Mouse (Mus musculus) lung, embryonic 16.5 days (tissue): ENCODE measurements around the gene Ppp4r1. TPM values are rescaled to one million over a fixed set of nuclear protein-coding genes. Genes with fewer than 3 reads are reported as not detected.

Experiments
- ATAC-seq: fragments of 200-750 bp; cut with Nextera tagmentation; 2 replicates; pipeline ENCODE4 v1.8.0; 2017; ENCODE audit warnings: low read depth, mild to moderate bottlenecking, moderate library complexity
- H3K27ac ChIP-seq: fragments of 300-500 bp; sonication (generic); 2 replicates; pipeline ENCODE4 v1.5.1; 2014; ENCODE audit warnings: mild to moderate bottlenecking, control low read depth, low read length
- H3K27me3 ChIP-seq: fragments of 300-500 bp; sonication (generic); 2 replicates; pipeline ENCODE4 v1.6.1; 2014; ENCODE audit warnings: low read depth, low read length, mixed read lengths; ENCODE audit not compliant: control insufficient read depth, insufficient read depth
- H3K36me3 ChIP-seq: fragments of 300-500 bp; sonication (generic); 2 replicates; pipeline ENCODE4 v1.6.1; 2014; ENCODE audit warnings: low read length; ENCODE audit not compliant: control insufficient read depth, insufficient read depth
- H3K4me1 ChIP-seq: fragments of 300-500 bp; sonication (generic); replicated peaks from 2 replicates; pipeline ENCODE4 v1.6.1; 2014; ENCODE audit warnings: low read length, mixed read lengths; ENCODE audit not compliant: control insufficient read depth, insufficient read depth
- H3K4me2 ChIP-seq: fragments of 300-500 bp; sonication (generic); 2 replicates; pipeline ENCODE4 v1.6.1; 2014; ENCODE audit warnings: low read depth, low read length, control low read depth
- H3K4me3 ChIP-seq: fragments of 300-500 bp; sonication (generic); 2 replicates; pipeline ENCODE4 v1.5.1; 2014; ENCODE audit warnings: mild to moderate bottlenecking, low read length, control low read depth
- H3K9ac ChIP-seq: fragments of 300-500 bp; sonication (generic); 2 replicates; pipeline ENCODE4 v1.6.1; 2014; ENCODE audit warnings: low read length, control low read depth
- H3K9me3 ChIP-seq: fragments of 300-500 bp; sonication (generic); 2 replicates; pipeline ENCODE4 v1.6.1; 2016; ENCODE audit warnings: low read length; ENCODE audit not compliant: control insufficient read depth
- WGBS: fragments of 180-500 bp; shearing (Covaris S2); extraction: QIAGEN DNeasy Blood & Tissue Kit; methylation state at CpG from one replicate; pipeline ENCODE4 v1.1.7; 2014; 5-methylcytosine and 5-hydroxymethylcytosine counted together
- polyA plus RNA-seq: library from polyadenylated mRNA; unstranded; fragments of >200 nt; fragmentation: Nextera tagmentation; extraction: Ambion mirVana; gene quantifications from 2 replicates; pipeline ENCODE4 v1.2.1, GENCODE M21; 2015

Gene Ppp4r1
- polyA plus RNA-seq, 1 experiment from 2014 or later = 40.0 TPM

DNA sequence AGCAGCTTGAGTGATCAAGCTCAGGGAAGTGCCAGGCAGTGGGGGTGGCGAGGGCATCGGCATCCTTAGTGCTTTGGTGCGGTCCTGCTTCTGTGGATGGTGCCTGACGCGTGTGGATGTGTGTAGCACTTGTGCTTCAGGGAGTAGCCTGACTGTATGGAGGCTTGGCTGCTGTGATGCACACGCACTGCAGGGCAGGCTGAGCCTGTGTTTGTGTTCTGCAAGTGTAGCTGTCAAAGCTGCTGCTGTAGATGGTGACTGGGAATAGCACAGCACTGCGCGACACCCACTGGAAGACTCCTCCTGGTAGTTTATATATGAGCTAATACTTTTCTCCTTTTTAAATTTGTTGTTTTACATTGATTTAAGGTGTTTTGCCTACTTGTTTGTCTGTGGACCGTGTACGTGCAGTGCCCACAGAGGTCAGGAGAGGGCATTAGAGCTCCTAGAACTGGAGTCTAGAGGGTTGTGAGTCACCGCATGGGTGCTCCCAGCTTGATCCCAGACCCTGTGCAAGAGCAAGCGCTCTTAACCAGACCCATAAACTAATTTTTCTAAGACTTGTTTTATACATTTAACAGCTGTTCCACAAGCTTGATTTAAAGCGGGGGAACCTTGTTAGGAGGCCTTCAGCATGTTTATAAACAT is 48.0 kb downstream of the Ppp4r1 start:
- H3K27me3 ChIP-seq = no peaks in the 10 kb centered on the region
- peaks cover 34% of the 10 kb centered on the region for H3K36me3 ChIP-seq
- no peaks in the 10 kb centered on the region for H3K9me3 ChIP-seq
- no peak overlapping the region for H3K9ac ChIP-seq
- ATAC-seq = peak; percentile 66
- WGBS = 77% methylated on average over 13 of the region's 13 CpGs
- no peaks in the 10 kb centered on the region for H3K4me1 ChIP-seq
- H3K4me2 ChIP-seq = no peak overlapping the region
- H3K27ac ChIP-seq = no peak overlapping the region
- H3K4me3 ChIP-seq = no peak overlapping the region

DNA sequence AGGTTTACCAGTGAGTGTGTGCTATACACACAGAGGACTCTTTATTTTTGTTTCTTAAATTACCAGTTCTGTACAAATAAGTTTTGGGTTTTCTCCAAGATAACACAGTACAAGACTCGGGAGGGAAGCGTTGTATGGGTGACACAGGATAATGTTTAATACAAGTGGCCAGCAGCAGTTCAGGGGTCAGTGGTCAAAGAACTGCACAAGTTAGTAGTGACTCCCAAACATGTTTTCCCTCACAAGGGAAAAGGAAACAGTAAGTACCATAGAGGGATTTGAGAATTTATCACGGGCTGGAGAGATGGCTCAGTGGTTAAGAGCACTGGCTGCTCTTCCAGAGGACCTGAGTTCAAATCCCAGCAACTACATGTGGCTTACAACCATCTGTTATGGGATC is 51.5 kb downstream of the Ppp4r1 start:
- H3K4me3 ChIP-seq = no peak overlapping the region
- no peaks in the 10 kb centered on the region for H3K9me3 ChIP-seq
- WGBS = 78% methylated on average over 3 of the region's 3 CpGs
- no peaks in the 10 kb centered on the region for H3K4me1 ChIP-seq
- no peak overlapping the region for H3K4me2 ChIP-seq
- H3K36me3 ChIP-seq = peaks cover 58% of the 10 kb centered on the region
- no peak for ATAC-seq
- H3K27me3 ChIP-seq = no peaks in the 10 kb centered on the region
- no peak overlapping the region for H3K9ac ChIP-seq
- H3K27ac ChIP-seq = no peak overlapping the region

DNA sequence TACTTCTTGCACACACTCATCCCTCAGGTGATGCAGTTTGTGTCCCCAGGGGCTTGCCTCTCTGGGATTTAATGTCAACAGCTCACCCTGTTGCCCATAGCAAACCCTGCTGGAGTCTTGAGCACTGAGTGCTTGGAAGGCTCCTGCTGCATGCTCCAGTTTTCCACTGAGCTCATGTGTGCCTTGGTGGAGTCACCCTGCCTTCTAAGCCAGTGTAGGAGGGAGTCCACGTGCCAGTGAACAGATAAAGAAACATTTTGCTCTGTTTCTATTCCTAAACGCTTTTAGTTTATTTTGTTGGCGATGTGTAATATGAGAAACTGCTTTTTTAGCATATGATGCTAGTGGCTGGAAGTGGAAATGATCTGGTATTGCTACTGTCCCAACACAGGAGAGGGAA is 54.4 kb downstream of the Ppp4r1 start:
- Histone ChIP-seq H3K27me3 (no peaks in the 10 kb centered on the region), H3K9ac (no peak overlapping the region), H3K27ac (no peak overlapping the region), H3K36me3 (peaks cover 60% of the 10 kb centered on the region), H3K4me1 (no peaks in the 10 kb centered on the region; the same call in 1 of the 2 replicates), H3K4me2 (no peak overlapping the region), H3K4me3 (no peak overlapping the region), H3K9me3 (no peaks in the 10 kb centered on the region)
- 79% methylated on average over 3 of the region's 3 CpGs for WGBS
- no peak for ATAC-seq

DNA sequence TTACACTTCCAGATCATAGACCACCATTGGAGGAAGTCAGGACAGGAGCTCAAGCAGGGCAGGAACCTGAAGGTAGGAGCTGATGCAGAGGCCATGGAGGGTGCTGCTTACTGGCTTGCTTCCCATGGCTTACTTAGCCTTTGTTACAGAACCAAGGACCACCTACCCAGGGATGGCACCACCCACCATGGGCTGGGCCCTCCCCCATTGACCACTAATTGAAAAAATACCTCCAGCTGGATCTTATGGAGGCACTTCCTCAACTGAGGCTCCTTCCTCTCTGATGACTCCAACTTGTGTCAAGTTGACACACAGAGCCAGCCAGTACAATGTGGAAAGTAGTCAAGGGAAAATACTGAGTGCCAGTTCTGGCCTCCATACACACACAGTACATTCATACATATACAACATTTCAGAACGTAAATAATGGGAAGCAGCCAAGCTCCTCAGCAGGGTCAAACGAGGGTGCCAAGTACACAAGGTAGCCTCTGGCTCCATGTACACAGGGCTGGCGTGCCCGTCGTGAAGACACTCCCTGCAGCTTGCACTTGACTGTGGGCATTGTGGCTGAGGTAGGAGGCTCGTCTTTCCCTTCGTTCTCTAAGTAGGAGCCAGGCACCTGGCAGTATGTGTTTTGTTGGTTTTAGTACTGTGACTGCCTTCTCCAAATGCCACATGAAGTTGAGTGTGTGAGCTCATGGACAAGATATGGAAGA is 57.3 kb downstream of the Ppp4r1 start:
- whole genome bisulfite sequencing = 64% methylated on average over 7 of the region's 7 CpGs
- Histone ChIP-seq H3K27me3 (no peaks in the 10 kb centered on the region), H3K36me3 (peaks cover 52% of the 10 kb centered on the region), H3K27ac (no peak overlapping the region), H3K9ac (no peak overlapping the region), H3K9me3 (no peaks in the 10 kb centered on the region), H3K4me1 (no peaks in the 10 kb centered on the region; the same call in 1 of the 2 replicates), H3K4me2 (no peak overlapping the region), H3K4me3 (no peak overlapping the region)
- ATAC-seq = peak; percentile 18; the same call in 1 of the 2 replicates

DNA sequence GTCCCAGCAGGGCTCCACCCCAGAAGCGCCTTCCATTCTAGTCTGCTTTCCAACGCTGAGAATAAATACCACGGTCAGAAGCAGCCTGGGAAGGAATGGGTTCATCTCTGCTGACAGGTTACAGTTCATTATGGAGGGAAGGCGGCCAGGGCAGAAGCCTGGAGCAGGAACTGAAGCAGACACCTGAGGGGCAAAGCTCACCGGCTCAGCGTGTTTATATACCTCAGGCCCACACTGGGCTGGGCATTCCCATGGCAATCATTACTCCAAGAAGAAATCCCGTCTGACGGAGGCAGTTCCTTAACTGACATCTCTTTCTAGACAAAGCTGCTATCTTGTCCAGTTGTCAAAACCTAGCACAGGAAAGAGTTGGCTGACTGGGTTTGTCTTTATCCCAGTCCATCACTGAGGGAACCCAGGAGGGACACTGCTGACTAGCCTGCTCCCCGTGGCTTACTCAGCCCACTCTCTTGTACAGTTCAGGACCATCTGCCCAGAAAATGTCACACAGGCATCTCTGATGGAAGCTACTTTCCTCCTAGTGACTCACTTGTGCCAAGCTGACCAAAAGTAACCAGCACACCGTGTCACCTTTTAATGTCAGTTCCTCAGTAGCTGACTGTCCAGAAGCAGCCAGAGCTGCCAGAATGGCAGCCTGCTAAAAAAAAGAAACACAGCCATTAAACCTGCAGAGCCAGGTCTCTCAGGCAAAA is 60.5 kb downstream of the Ppp4r1 start:
- Histone ChIP-seq H3K9me3 (no peaks in the 10 kb centered on the region), H3K27me3 (no peaks in the 10 kb centered on the region), H3K4me3 (no peak overlapping the region), H3K4me2 (no peak overlapping the region), H3K36me3 (peaks cover 37% of the 10 kb centered on the region), H3K27ac (no peak overlapping the region), H3K9ac (no peak overlapping the region), H3K4me1 (no peaks in the 10 kb centered on the region; the same call in 1 of the 2 replicates)
- ATAC-seq = no peak
- 73% methylated on average over 10 of the region's 10 CpGs for WGBS

DNA sequence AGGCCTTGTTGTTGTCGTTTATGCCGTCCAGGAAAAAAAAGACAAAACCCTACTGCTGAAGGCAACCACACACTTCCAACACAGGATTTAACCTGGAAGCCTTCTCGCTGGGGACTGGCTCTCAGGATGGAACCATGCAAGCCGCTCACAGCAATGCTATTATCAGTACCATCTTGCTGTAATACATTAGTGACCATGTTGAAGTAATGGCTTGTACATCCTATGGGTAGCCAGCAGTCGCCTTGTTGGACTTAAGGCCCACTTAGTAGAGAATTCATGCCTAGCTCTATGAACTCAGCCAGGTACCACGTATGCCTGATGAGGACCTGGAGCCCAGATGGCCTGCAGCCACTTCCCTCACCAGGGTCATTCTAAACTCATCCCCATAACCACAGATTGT is 63.0 kb downstream of the Ppp4r1 start:
- ATAC-seq = no peak
- WGBS = 90% methylated on average over 6 of the region's 6 CpGs
- H3K4me1 ChIP-seq = no peaks in the 10 kb centered on the region

DNA sequence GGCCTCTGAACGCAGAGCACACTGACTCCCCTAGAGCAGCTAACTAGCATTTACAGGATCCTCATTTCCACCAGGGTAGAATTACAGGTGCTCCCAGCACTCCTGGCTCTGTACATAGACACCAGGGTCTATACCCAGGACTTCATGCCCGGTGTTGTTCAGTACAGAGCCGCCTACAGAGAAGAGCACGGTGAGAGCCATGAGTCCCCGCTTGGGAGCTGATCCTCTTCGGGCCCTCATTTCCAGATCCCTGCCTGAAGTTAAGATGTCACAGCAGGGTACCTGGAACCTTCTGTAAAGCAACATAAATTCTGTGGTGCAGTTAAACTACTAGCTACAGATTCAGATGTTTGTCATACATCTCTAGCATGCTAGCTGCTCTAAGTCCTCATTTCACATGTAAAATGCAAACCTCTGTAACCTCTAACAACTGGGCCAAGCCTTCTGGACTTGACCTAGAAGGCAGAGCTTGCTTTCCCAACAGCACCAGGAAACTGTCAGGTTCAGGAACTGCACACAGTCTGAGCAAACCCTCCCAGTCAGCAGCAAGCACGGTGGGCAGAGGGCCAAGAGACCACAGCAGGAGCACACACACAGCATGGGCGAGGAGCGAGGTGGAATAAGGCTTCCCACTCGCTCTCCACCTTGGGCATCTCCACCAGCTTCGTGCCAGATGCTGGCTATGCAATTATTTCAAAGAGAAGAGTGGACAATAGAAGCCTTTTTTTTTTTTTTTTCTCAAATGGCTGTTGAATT is 65.5 kb downstream of the Ppp4r1 start:
- Histone ChIP-seq H3K27ac (no peak overlapping the region), H3K27me3 (no peaks in the 10 kb centered on the region), H3K4me2 (no peak overlapping the region), H3K36me3 (peaks cover 30% of the 10 kb centered on the region), H3K4me1 (no peaks in the 10 kb centered on the region), H3K4me3 (no peak overlapping the region), H3K9me3 (no peaks in the 10 kb centered on the region), H3K9ac (no peak overlapping the region)
- 0 out of 2 replicates have a peak, but pooled peaks have one; percentile 36 for ATAC-seq
- 75% methylated on average over 11 of the region's 11 CpGs for WGBS

More for the DNA sequence above, 63.0 kb downstream of the Ppp4r1 start:
- H3K9ac ChIP-seq = no peak overlapping the region
- no peak overlapping the region for H3K27ac ChIP-seq
- no peak overlapping the region for H3K4me2 ChIP-seq
- H3K27me3 ChIP-seq = no peaks in the 10 kb centered on the region
- H3K4me3 ChIP-seq = no peak overlapping the region
- no peaks in the 10 kb centered on the region for H3K9me3 ChIP-seq
- H3K36me3 ChIP-seq = peaks cover 33% of the 10 kb centered on the region

DNA sequence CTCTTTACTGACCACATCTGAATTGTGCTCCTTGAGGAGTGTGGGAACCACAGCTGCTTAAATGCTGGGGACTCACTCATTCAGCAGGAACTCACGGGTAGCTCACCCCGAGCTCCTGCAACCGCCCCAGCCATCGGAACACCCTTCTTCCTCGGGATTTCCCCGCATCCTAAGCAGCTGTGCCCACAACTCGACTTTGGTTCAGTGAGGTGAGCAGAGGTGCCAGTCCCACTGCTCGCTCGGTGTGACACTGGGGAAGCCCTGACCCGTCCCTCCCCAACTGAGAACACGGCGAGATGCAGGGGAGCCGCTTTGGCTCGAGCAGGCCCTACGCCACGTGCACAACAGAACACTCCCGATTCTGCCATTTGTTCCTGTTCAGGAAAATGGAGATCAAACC is 68.1 kb downstream of the Ppp4r1 start:
- H3K36me3 ChIP-seq = peaks cover 29% of the 10 kb centered on the region
- H3K9ac ChIP-seq = no peak overlapping the region
- no peaks in the 10 kb centered on the region for H3K27me3 ChIP-seq
- no peak overlapping the region for H3K27ac ChIP-seq
- ATAC-seq = no peak
- no peaks in the 10 kb centered on the region; the same call in 1 of the 2 replicates for H3K4me1 ChIP-seq
- H3K9me3 ChIP-seq = no peaks in the 10 kb centered on the region
- no peak overlapping the region for H3K4me3 ChIP-seq
- 86% methylated on average over 17 of the region's 17 CpGs for WGBS
- H3K4me2 ChIP-seq = no peak overlapping the region
